Mouse (Mus musculus) liver, adult 2 months (tissue): ENCODE measurements around the gene Slc19a2.

Experiments
- CTCF ChIP-seq: fragments of 200-500 bp; IDR thresholded peaks from 2 replicates; pipeline ENCODE4 v1.5.1; 2011; ENCODE audit warnings: low read depth, low read length, control low read depth
- POLR2A ChIP-seq: fragments of 200-500 bp; IDR thresholded peaks from 2 replicates; pipeline ENCODE4 v1.6.1; 2011; ENCODE audit warnings: low read length, control low read depth; ENCODE audit not compliant: insufficient read depth; ENCODE audit errors: extremely low read depth

GRCm38 (mm10) chr1:164275455-164275954 is 26.7 kb downstream of the Slc19a2 start, which contains the start of gene Ccdc181:
- TF ChIP-seq CTCF, result no peak
- TF ChIP-seq POLR2A, result peak; percentile 27; the same call in 1 of the 2 replicates
